Mouse (Mus musculus) T-helper 17 cell (primary cell): ENCODE data around the gene Elp1.

Source experiments
- in situ Hi-C, 2 experiments: fragments of 300-600 bp; cut with MboI, MseI; formaldehyde crosslinking; loops; 1 replicate in 1 of 2; 2 replicates in 1 of 2; pipeline ENCODE4 v1.15.1; 2025; ENCODE audit warnings: high pct_unique_total_duplicates in 2 of 2

The Elp1 gene

GRCm38 (mm10) chr4:56713155-56713554 is 89.0 kb downstream of the Elp1 start:
- in situ Hi-C loops: no loop called here

- in situ Hi-C loops: no loop called here
These were observed 99.9 kb downstream of the Elp1 start for GRCm38 (mm10) chr4:56702234-56702633.
